Mouse (Mus musculus) liver, postnatal 0 days (tissue): Measurements from ENCODE around the gene Ubash3b. TPM values are rescaled to one million over a fixed set of nuclear protein-coding genes. Genes with fewer than 3 reads are reported as not detected.
A peak's percentile ranks its signal among the peaks of the same experiment; 100 is the strongest.

Experiments used
- ATAC-seq: fragments of 200-750 bp; cut with Nextera tagmentation; 2 replicates; pipeline ENCODE4 v1.8.0; 2017; ENCODE audit warnings: mild to moderate bottlenecking, moderate library complexity
- DNase-seq: peaks from one replicate; pipeline ENCODE4 v3.0.0-alpha.2; 2016
- H3K27ac ChIP-seq: fragments of 300-500 bp; sonication (generic); 2 replicates; pipeline ENCODE4 v1.5.1; 2014; ENCODE audit warnings: antibody characterized with exemption, moderate library complexity, mild to moderate bottlenecking, low read depth
- H3K27me3 ChIP-seq: fragments of 300-500 bp; sonication (generic); 2 replicates; pipeline ENCODE4 v1.6.1; 2014; ENCODE audit warnings: low read length, control low read depth, mixed read lengths; ENCODE audit not compliant: insufficient read depth
- H3K36me3 ChIP-seq: fragments of 300-500 bp; sonication (generic); replicated peaks from 2 replicates; pipeline ENCODE4 v1.6.1; 2014; ENCODE audit warnings: mild to moderate bottlenecking, control low read depth, low read length, moderate library complexity, mixed read lengths; ENCODE audit not compliant: insufficient read depth
- H3K4me1 ChIP-seq: fragments of 300-500 bp; sonication (generic); 2 replicates; pipeline ENCODE4 v1.6.1; 2014; ENCODE audit warnings: antibody characterized with exemption, mild to moderate bottlenecking, control low read depth; ENCODE audit not compliant: insufficient read depth
- H3K4me2 ChIP-seq: fragments of 300-500 bp; sonication (generic); 2 replicates; pipeline ENCODE4 v1.6.1; 2014; ENCODE audit warnings: low read depth, mild to moderate bottlenecking, low read length, moderate library complexity, mixed read lengths
- H3K4me3 ChIP-seq: fragments of 300-500 bp; sonication (generic); 2 replicates; pipeline ENCODE4 v1.5.1; 2014; ENCODE audit warnings: low read depth, low read length
- H3K9ac ChIP-seq: fragments of 300-500 bp; sonication (generic); replicated peaks from 2 replicates; pipeline ENCODE4 v1.6.1; 2014; ENCODE audit warnings: mild to moderate bottlenecking, moderate library complexity
- H3K9me3 ChIP-seq: fragments of 300-500 bp; sonication (generic); 2 replicates; pipeline ENCODE4 v1.6.1; 2016; ENCODE audit warnings: mild to moderate bottlenecking, control low read depth, low read length, mixed read lengths
- CTCF ChIP-seq: sonication (generic); IDR thresholded peaks from 2 replicates; pipeline ENCODE4 v1.5.1; 2016; ENCODE audit warnings: antibody characterized with exemption, low read depth
- EP300 ChIP-seq: IDR thresholded peaks from 2 replicates; pipeline ENCODE4 v1.6.1; 2016; ENCODE audit warnings: antibody characterized with exemption, low read depth, mild to moderate bottlenecking
- WGBS: fragments of 180-500 bp; shearing (Covaris S2); extraction: QIAGEN DNeasy Blood & Tissue Kit; methylation state at CpG from one replicate; pipeline ENCODE4 v1.1.7; 2014; ENCODE audit not compliant: insufficient replicate concordance; 5-methylcytosine and 5-hydroxymethylcytosine counted together
- polyA plus RNA-seq: library from polyadenylated mRNA; unstranded; fragments of >200 nt; fragmentation: Nextera tagmentation; extraction: Ambion mirVana; gene quantifications from 2 replicates; pipeline ENCODE4 v1.2.1, GENCODE M21; 2015

The Ubash3b gene
- polyA plus RNA-seq, 1 experiment from 2014 or later = 6.6 TPM

GRCm38 (mm10) chr9:41151491-41151890 is 10.0 kb downstream of the Ubash3b start:
- no peak for ATAC-seq
- H3K4me3 ChIP-seq = no peak overlapping the region
- TF ChIP-seq CTCF (no peak), EP300 (no peak)
- H3K36me3 ChIP-seq = no peaks in the 10 kb centered on the region
- no peak overlapping the region for H3K4me2 ChIP-seq
- peaks cover 7% of the 10 kb centered on the region; the same call in 1 of the 2 replicates for H3K27me3 ChIP-seq
- H3K4me1 ChIP-seq = peaks cover 19% of the 10 kb centered on the region
- 71% methylated on average over 4 of the region's 4 CpGs for WGBS
- H3K27ac ChIP-seq = no peak overlapping the region
- H3K9me3 ChIP-seq = no peaks in the 10 kb centered on the region
- DNase-seq = no peak
- no peak overlapping the region for H3K9ac ChIP-seq

- H3K9ac ChIP-seq = no peak overlapping the region
- 24% methylated on average over 2 of the region's 2 CpGs for WGBS
- H3K4me3 ChIP-seq = no peak overlapping the region
- TF ChIP-seq CTCF (no peak), EP300 (no peak; the same call in 1 of the 2 replicates)
- H3K4me1 ChIP-seq = peaks cover 19% of the 10 kb centered on the region
- no peaks in the 10 kb centered on the region for H3K27me3 ChIP-seq
- DNase-seq (no peak), ATAC-seq (peak; percentile 74)
- H3K9me3 ChIP-seq = no peaks in the 10 kb centered on the region
- H3K4me2 ChIP-seq = no peak overlapping the region
- H3K36me3 ChIP-seq = no peaks in the 10 kb centered on the region
- peak overlapping the region; percentile 51 for H3K27ac ChIP-seq
Observed at GRCm38 (mm10) chr9:41149896-41150295, 11.6 kb downstream of the Ubash3b start.

- WGBS = 55% methylated on average over 6 of the region's 6 CpGs
- Histone ChIP-seq H3K9me3 (no peaks in the 10 kb centered on the region), H3K27me3 (no peaks in the 10 kb centered on the region), H3K4me3 (no peak overlapping the region), H3K4me2 (no peak overlapping the region), H3K36me3 (no peaks in the 10 kb centered on the region), H3K9ac (no peak overlapping the region), H3K27ac (peak overlapping the region; percentile 51; the same call in 1 of the 2 replicates), H3K4me1 (peaks cover 19% of the 10 kb centered on the region)
- ATAC-seq (no peak), DNase-seq (no peak)
- no peak for TF ChIP-seq EP300
Observed at GRCm38 (mm10) chr9:41149079-41149676, 12.3 kb downstream of the Ubash3b start.

- H3K4me3 ChIP-seq = no peak overlapping the region
- no peaks in the 10 kb centered on the region for H3K9me3 ChIP-seq
- DNase-seq (no peak), ATAC-seq (no peak)
- H3K36me3 ChIP-seq = no peaks in the 10 kb centered on the region
- 75% methylated on average over 7 of the region's 7 CpGs for WGBS
- no peaks in the 10 kb centered on the region for H3K27me3 ChIP-seq
- TF ChIP-seq CTCF (no peak), EP300 (no peak)
- no peak overlapping the region for H3K27ac ChIP-seq
- peaks cover 19% of the 10 kb centered on the region for H3K4me1 ChIP-seq
- H3K9ac ChIP-seq = no peak overlapping the region
- H3K4me2 ChIP-seq = no peak overlapping the region
Observed at GRCm38 (mm10) chr9:41148600-41148999, 12.9 kb downstream of the Ubash3b start.

GRCm38 (mm10) chr9:41147203-41147842 is 14.2 kb downstream of the Ubash3b start:
- peak overlapping the region; percentile 58; the same call in 1 of the 2 replicates for H3K27ac ChIP-seq

GRCm38 (mm10) chr9:41143825-41144224 is 17.7 kb downstream of the Ubash3b start:
- ATAC-seq (no peak), DNase-seq (no peak)
- no peak overlapping the region for H3K4me3 ChIP-seq
- H3K27ac ChIP-seq = no peak overlapping the region
- no peaks in the 10 kb centered on the region for H3K36me3 ChIP-seq
- no peak overlapping the region for H3K4me2 ChIP-seq
- WGBS = 83% methylated on average over 15 of the region's 15 CpGs
- no peak for TF ChIP-seq CTCF
- TF ChIP-seq EP300 = no peak
- H3K9me3 ChIP-seq = no peaks in the 10 kb centered on the region
- peaks cover 4% of the 10 kb centered on the region; the same call in 1 of the 2 replicates for H3K4me1 ChIP-seq
- H3K9ac ChIP-seq = no peak overlapping the region
- H3K27me3 ChIP-seq = no peaks in the 10 kb centered on the region

More at GRCm38 (mm10) chr9:41147203-41147842, 14.2 kb downstream of the Ubash3b start:
- Histone ChIP-seq H3K4me2 (peak overlapping the region; percentile 6; the same call in 1 of the 2 replicates), H3K9ac (no peak overlapping the region), H3K36me3 (no peaks in the 10 kb centered on the region), H3K4me3 (no peak overlapping the region), H3K9me3 (no peaks in the 10 kb centered on the region), H3K4me1 (peaks cover 11% of the 10 kb centered on the region), H3K27me3 (no peaks in the 10 kb centered on the region)
- no peak for DNase-seq
- no peak for ATAC-seq
- WGBS = 37% methylated on average over 13 of the region's 13 CpGs
- TF ChIP-seq EP300 = no peak
- TF ChIP-seq CTCF = no peak
